Mouse (Mus musculus) Muller cell, postnatal 12 days (primary cell): Measurements from ENCODE around the gene Gm13289.
"Not testable (repeated sequence)": the region's sequence is repeated elsewhere in the genome, so short reads cannot be mapped to it uniquely, and the experiment has no call there.

Source experiments
- DNase-seq: peaks from one replicate; pipeline ENCODE4 v3.0.0-alpha.2; 2015; ENCODE audit errors: inconsistent ontology term

Gene Gm13289

DNA sequence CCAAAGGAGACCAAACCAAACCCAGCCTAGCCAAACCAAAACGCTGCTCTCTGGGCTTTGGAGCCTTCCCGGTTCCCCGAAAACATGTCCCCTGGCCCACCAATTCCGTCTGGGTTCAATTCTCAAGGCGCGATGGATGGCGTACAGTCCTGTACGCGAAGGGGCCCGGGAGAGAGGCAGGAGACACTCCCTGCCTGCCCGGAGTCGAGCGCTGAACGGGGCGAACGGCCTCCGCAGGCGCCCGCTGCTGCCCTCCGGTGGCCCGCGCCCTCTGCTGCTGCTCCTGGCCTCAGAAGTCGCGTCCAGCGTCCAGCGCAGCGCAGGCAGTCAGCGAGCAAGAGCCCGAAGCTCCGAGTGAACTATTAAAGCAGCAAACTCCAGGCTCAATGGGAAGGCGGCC is 5.6 kb downstream of the Gm13289 start:
- DNase-seq, result not testable (repeated sequence)

- DNase-seq, result not testable (repeated sequence)
Measured at GRCm38 (mm10) chr4:88785409-88785808, 8.7 kb downstream of the Gm13289 start, which contains the start of gene Gm13276. Gm13276 (plus strand) TSS chr4:88785709.

DNA sequence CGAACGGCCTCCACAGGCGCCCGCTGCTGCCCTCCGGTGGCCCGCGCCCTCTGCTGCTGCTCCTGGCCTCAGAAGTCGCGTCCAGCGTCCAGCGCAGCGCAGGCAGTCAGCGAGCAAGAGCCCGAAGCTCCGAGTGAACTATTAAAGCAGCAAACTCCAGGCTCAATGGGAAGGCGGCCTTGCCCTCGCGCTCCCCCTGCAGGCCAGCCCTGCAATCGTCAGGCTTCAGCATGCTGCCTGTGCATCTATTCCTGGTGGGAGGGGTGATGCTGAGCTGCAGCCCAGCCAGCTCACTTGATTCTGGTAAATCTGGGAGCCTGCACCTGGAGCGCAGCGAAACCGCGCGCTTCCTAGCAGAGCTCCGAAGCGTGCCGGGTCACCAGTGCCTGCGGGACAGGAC is 11.7 kb downstream of the Gm13289 start, which contains the start of gene Gm13277:
Gene Gm13277 (plus strand): TSS at position 231 of the 400 bp plus-strand sequence.
- DNase-seq, result not testable (repeated sequence)

DNA sequence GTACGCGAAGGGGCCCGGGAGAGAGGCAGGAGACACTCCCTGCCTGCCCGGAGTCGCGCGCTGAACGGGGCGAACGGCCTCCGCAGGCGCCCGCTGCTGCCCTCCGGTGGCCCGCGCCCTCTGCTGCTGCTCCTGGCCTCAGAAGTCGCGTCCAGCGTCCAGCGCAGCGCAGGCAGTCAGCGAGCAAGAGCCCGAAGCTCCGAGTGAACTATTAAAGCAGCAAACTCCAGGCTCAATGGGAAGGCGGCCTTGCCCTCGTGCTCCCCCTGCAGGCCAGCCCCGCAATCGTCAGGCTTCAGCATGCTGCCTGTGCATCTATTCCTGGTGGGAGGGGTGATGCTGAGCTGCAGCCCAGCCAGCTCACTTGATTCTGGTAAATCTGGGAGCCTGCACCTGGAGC is 14.5 kb downstream of the Gm13289 start, which contains the start of gene Gm13278:
Gene Gm13278 (plus strand): TSS at position 301 of the 400 bp plus-strand sequence.
- not testable (repeated sequence) for DNase-seq

GRCm38 (mm10) chr4:88793936-88794675 is 17.4 kb downstream of the Gm13289 start, which contains the start of gene Gm13275:
Gm13275 (plus strand) TSS chr4:88794487.
- not testable (repeated sequence) for DNase-seq

DNA sequence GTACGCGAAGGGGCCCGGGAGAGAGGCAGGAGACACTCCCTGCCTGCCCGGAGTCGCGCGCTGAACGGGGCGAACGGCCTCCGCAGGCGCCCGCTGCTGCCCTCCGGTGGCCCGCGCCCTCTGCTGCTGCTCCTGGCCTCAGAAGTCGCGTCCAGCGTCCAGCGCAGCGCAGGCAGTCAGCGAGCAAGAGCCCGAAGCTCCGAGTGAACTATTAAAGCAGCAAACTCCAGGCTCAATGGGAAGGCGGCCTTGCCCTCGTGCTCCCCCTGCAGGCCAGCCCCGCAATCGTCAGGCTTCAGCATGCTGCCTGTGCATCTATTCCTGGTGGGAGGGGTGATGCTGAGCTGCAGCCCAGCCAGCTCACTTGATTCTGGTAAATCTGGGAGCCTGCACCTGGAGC is 20.4 kb downstream of the Gm13289 start, which contains the start of gene Gm13279:
Gene Gm13279 (plus strand): TSS at position 301 of the 400 bp plus-strand sequence.
- DNase-seq, result not testable (repeated sequence)

GRCm38 (mm10) chr4:88799365-88799764 is 22.6 kb downstream of the Gm13289 start, which contains the start of gene Gm13285:
Gm13285 (plus strand) TSS chr4:88799665.
- DNase-seq, result not testable (repeated sequence)

- DNase-seq, result not testable (repeated sequence)
Measured at GRCm38 (mm10) chr4:88802954-88803353, 26.2 kb downstream of the Gm13289 start, which contains the start of gene Gm13287. Gm13287 (plus strand) TSS chr4:88803254.

- not testable (repeated sequence) for DNase-seq
Measured at GRCm38 (mm10) chr4:88805231-88805630, 28.5 kb downstream of the Gm13289 start, which contains the start of gene Gm13288. Gm13288 (plus strand) TSS chr4:88805531.

DNA sequence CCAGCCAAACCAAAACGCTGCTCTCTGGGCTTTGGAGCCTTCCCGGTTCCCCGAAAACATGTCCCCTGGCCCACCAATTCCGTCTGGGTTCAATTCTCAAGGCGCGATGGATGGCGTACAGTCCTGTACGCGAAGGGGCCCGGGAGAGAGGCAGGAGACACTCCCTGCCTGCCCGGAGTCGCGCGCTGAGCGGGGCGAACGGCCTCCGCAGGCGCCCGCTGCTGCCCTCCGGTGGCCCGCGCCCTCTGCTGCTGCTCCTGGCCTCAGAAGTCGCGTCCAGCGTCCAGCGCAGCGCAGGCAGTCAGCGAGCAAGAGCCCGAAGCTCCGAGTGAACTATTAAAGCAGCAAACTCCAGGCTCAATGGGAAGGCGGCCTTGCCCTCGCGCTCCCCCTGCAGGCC is 29.0 kb downstream of the Gm13289 start:
- DNase-seq, result not testable (repeated sequence)

DNA sequence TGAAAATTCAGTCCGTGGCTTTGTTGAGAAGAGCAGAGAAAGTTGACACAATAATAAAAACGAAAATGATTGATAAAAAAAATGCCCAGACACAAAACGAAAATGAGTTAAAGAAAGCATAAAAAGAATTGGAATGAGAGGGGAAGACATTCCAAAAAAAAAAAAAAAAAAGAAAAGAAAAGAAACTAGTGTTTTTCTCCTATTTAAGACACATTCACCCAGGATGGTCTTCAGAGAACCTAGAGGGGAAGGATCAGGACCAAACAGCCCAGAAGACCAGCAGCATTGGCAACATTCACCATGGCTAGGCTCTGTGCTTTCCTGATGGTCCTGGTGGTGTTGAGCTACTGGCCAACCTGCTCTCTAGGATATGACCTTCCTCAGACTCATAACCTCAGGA is 39.2 kb downstream of the Gm13289 start, which contains the start of gene Ifna7:
Gene Ifna7 (plus strand): TSS at position 301 of the 400 bp plus-strand sequence.
- no peak for DNase-seq

GRCm38 (mm10) chr4:88819659-88820058 is 42.9 kb downstream of the Gm13289 start, which contains the start of gene Ifna11:
Ifna11 (plus strand) TSS chr4:88819959.
- DNase-seq, result no peak

GRCm38 (mm10) chr4:88822995-88823394 is 46.3 kb downstream of the Gm13289 start:
- DNase-seq, result no peak
